Mouse (Mus musculus) kidney, postnatal 0 days (tissue): ENCODE measurements around the gene Cdx2. TPM values are rescaled to one million over a fixed set of nuclear protein-coding genes. Genes with fewer than 3 reads are reported as not detected.

Source experiments
- ATAC-seq: fragments of 200-750 bp; cut with Nextera tagmentation; replicated peaks from 2 replicates; pipeline ENCODE4 v1.8.0; 2017; ENCODE audit warnings: low read depth, moderate number of reproducible peaks, moderate TSS enrichment, moderate library complexity; ENCODE audit not compliant: low FRiP score
- DNase-seq: peaks from one replicate; pipeline ENCODE4 v3.0.0-alpha.2; 2016; ENCODE audit warnings: low spot score
- H3K27ac ChIP-seq: fragments of 300-500 bp; sonication (generic); 2 replicates; pipeline ENCODE4 v1.5.1; 2014; ENCODE audit warnings: mild to moderate bottlenecking
- H3K27me3 ChIP-seq: fragments of 300-500 bp; sonication (generic); 2 replicates; pipeline ENCODE4 v1.6.1; 2014; ENCODE audit warnings: low read length, mixed read lengths; ENCODE audit not compliant: insufficient read depth
- H3K36me3 ChIP-seq: fragments of 300-500 bp; sonication (generic); 2 replicates; pipeline ENCODE4 v1.6.1; 2014; ENCODE audit warnings: low read length, mixed read lengths; ENCODE audit not compliant: insufficient read depth
- H3K4me1 ChIP-seq: fragments of 300-500 bp; sonication (generic); replicated peaks from 2 replicates; pipeline ENCODE4 v1.6.1; 2014; ENCODE audit warnings: antibody characterized with exemption, low read length, mixed read lengths; ENCODE audit not compliant: insufficient read depth
- H3K4me2 ChIP-seq: fragments of 300-500 bp; sonication (generic); 2 replicates; pipeline ENCODE4 v1.6.1; 2014; ENCODE audit warnings: mild to moderate bottlenecking, low read length, moderate library complexity, mixed read lengths
- H3K4me3 ChIP-seq: fragments of 300-500 bp; sonication (generic); replicated peaks from 2 replicates; pipeline ENCODE4 v1.5.1; 2014; ENCODE audit warnings: low read depth, low read length
- H3K9ac ChIP-seq: fragments of 300-500 bp; sonication (generic); 2 replicates; pipeline ENCODE4 v1.6.1; 2014; ENCODE audit warnings: low read depth, low read length
- H3K9me3 ChIP-seq: fragments of 300-500 bp; sonication (generic); replicated peaks from 2 replicates; pipeline ENCODE4 v1.6.1; 2016; ENCODE audit warnings: low read length, inconsistent platforms, mixed read lengths
- CTCF ChIP-seq: IDR thresholded peaks from 2 replicates; pipeline ENCODE4 v1.5.1; 2016; ENCODE audit warnings: antibody characterized with exemption, low read depth, mild to moderate bottlenecking, moderate library complexity
- WGBS: fragments of 180-500 bp; shearing (Covaris S2); extraction: QIAGEN DNeasy Blood & Tissue Kit; methylation state at CpG from one replicate; pipeline ENCODE4 v1.1.7; 2014; 5-methylcytosine and 5-hydroxymethylcytosine counted together
- polyA plus RNA-seq: library from polyadenylated mRNA; unstranded; fragments of >200 nt; fragmentation: Nextera tagmentation; extraction: Ambion mirVana; gene quantifications from 2 replicates; pipeline ENCODE4 v1.2.1, GENCODE M21; 2015

Cdx2 gene
- polyA plus RNA-seq, 1 experiment from 2014 or later: not detected

GRCm38 (mm10) chr5:147297249-147297648, 9.8 kb downstream of the Cdx2 start:
- Histone ChIP-seq H3K27me3 (peaks cover 71% of the 10 kb centered on the region), H3K4me2 (no peak overlapping the region), H3K36me3 (no peaks in the 10 kb centered on the region), H3K9ac (no peak overlapping the region), H3K4me1 (peaks cover 7% of the 10 kb centered on the region; the same call in 1 of the 2 replicates), H3K9me3 (no peaks in the 10 kb centered on the region), H3K27ac (no peak overlapping the region), H3K4me3 (no peak overlapping the region)
- ATAC-seq (no peak), DNase-seq (no peak)
- TF ChIP-seq CTCF: no peak
- 79% methylated on average over 5 of the region's 5 CpGs for WGBS

- no peak overlapping the region for H3K4me2 ChIP-seq
- peaks cover 42% of the 10 kb centered on the region for H3K27me3 ChIP-seq
- ATAC-seq: no peak
- H3K9me3 ChIP-seq: no peaks in the 10 kb centered on the region
- no peak overlapping the region for H3K9ac ChIP-seq
- DNase-seq: no peak
- H3K36me3 ChIP-seq: no peaks in the 10 kb centered on the region
- H3K27ac ChIP-seq: no peak overlapping the region
- peak; percentile 60 for TF ChIP-seq CTCF
- 24% methylated on average over 20 of the region's 20 CpGs for WGBS
- no peaks in the 10 kb centered on the region for H3K4me1 ChIP-seq
- H3K4me3 ChIP-seq: no peak overlapping the region
Measured at GRCm38 (mm10) chr5:147294121-147294520, 12.9 kb downstream of the Cdx2 start.

- Histone ChIP-seq H3K4me1 (no peaks in the 10 kb centered on the region), H3K9ac (no peak overlapping the region), H3K36me3 (no peaks in the 10 kb centered on the region), H3K9me3 (no peaks in the 10 kb centered on the region), H3K27ac (no peak overlapping the region), H3K4me3 (no peak overlapping the region), H3K4me2 (no peak overlapping the region), H3K27me3 (peaks cover 35% of the 10 kb centered on the region)
- DNase-seq (peak; percentile 81), ATAC-seq (peak; percentile 69)
- 16% methylated on average over 18 of the region's 18 CpGs for WGBS
- TF ChIP-seq CTCF: peak; percentile 94
Measured at GRCm38 (mm10) chr5:147293127-147293910, 13.8 kb downstream of the Cdx2 start.

GRCm38 (mm10) chr5:147292506-147293120, 14.5 kb downstream of the Cdx2 start:
- H3K4me3 ChIP-seq: no peak overlapping the region
- H3K27me3 ChIP-seq: peaks cover 29% of the 10 kb centered on the region
- ATAC-seq: no peak
- no peak overlapping the region for H3K27ac ChIP-seq
- H3K36me3 ChIP-seq: no peaks in the 10 kb centered on the region
- no peak for DNase-seq
- WGBS: 29% methylated on average over 13 of the region's 13 CpGs
- H3K9me3 ChIP-seq: no peaks in the 10 kb centered on the region
- no peak overlapping the region for H3K4me2 ChIP-seq
- no peaks in the 10 kb centered on the region for H3K4me1 ChIP-seq
- TF ChIP-seq CTCF: no peak
- no peak overlapping the region for H3K9ac ChIP-seq

DNA sequence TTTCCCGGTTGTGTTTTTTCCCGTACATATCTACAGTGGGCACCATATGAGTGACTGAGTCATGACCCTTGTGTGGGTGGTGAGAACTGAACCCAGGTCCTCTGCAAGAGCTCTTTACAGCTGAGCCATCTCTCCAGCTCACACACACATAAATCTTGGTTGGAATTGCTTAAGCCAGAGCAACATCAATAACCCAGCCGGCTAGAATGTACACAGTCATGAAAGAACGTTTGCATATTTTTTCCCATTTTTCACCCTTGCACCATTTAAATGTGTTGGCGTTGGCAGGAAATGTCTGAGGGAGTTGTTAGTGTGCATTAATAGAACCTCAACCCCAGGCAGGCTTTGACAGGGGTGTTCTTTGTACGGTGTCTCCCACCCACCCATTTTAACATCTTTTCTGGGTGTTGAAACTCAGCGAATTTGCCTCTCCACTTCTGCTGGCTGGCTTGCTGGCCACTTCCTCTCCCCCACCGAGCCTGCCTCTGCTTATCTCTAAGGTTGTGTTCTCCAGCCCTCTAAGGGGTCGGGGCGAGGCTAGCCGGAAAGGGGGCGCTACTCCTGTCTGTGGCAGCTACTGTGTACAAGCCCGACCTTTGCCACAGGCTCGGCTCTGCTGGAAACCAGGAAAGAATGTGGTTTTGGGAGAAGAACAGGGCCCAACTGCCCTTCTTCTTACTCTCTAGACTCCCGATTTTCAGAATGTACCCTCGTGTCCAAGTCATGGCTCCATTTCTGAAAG, 15.1 kb downstream of the Cdx2 start:
- no peaks in the 10 kb centered on the region for H3K9me3 ChIP-seq
- H3K27ac ChIP-seq: no peak overlapping the region
- H3K36me3 ChIP-seq: no peaks in the 10 kb centered on the region
- H3K9ac ChIP-seq: no peak overlapping the region
- no peak overlapping the region for H3K4me2 ChIP-seq
- no peak overlapping the region for H3K4me3 ChIP-seq
- no peaks in the 10 kb centered on the region for H3K4me1 ChIP-seq
- no peak for DNase-seq
- peaks cover 27% of the 10 kb centered on the region for H3K27me3 ChIP-seq
- 28% methylated on average over 16 of the region's 16 CpGs for WGBS
- no peak for ATAC-seq
- TF ChIP-seq CTCF: no peak

DNA sequence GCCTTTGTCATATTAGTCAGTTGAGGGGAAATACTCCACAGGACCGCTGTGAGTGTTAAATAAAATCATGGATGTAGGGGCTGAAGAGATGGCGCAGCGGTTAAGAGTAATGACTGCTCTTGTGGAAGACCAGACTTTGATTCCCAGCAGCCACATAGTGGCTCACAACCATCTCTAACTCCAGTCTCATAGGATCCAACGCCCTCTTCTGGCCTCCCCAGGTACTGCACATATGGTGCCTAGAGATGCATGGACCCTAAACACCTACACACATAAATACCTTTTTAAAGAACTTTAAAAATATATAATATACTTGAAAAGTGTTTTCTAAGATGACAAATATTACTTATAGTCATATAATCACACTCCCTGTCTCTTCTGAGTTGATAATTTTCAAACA, 22.7 kb downstream of the Cdx2 start:
- Histone ChIP-seq H3K9ac (no peak overlapping the region), H3K4me3 (no peak overlapping the region), H3K27ac (no peak overlapping the region), H3K4me1 (no peaks in the 10 kb centered on the region), H3K4me2 (no peak overlapping the region), H3K9me3 (no peaks in the 10 kb centered on the region), H3K27me3 (peaks cover 22% of the 10 kb centered on the region), H3K36me3 (no peaks in the 10 kb centered on the region)
- no peak; the same call in 1 of the 2 replicates for TF ChIP-seq CTCF
- DNase-seq (no peak), ATAC-seq (no peak)
- 75% methylated on average over 4 of the region's 4 CpGs for WGBS
